Comparison of ENCODE assay signal across 9 mouse cellular contexts in genomic region chr4:31561823-31562222, GRCm38 (mm10).
DNase-seq lines count a peak whose midpoint lies in the region; ATAC-seq and TF ChIP-seq lines count a peak whose summit lies in the region.
"Had no signal": no experiment of that assay in that cellular context is flagged by ENCODE, and none has a peak within 500 bp of the region (broad histone marks: within the 10 kb centered on the region; RNA-seq: fewer than 3 reads in every experiment).

No protein-coding gene starts in this region.

- no peak overlapping the region for H3K27ac ChIP-seq in hindbrain, postnatal 0 days
- no peak overlapping the region for H3K27ac ChIP-seq in hindbrain, embryonic 16.5 days (ENCODE audit: low read depth, low read length)
- H3K27ac ChIP-seq: lung, embryonic 15.5 days had no signal

- no peaks in the 10 kb centered on the region for H3K9me3 ChIP-seq in hindbrain, postnatal 0 days (ENCODE audit: low read length)
- H3K9me3 ChIP-seq in hindbrain, embryonic 16.5 days (ENCODE audit: control insufficient read depth, low read length) = no peaks in the 10 kb centered on the region
- H3K9me3 ChIP-seq: lung, embryonic 15.5 days had no signal

- H3K9ac ChIP-seq in hindbrain, postnatal 0 days (replicated peaks; ENCODE audit: low read length) = no peak overlapping the region
- no peak overlapping the region for H3K9ac ChIP-seq in hindbrain, embryonic 16.5 days (ENCODE audit: low read depth, low read length)
- H3K9ac ChIP-seq: lung, embryonic 15.5 days had no signal

- H3K4me2 ChIP-seq in hindbrain, postnatal 0 days (ENCODE audit: low read depth, low read length) = no peak overlapping the region
- H3K4me2 ChIP-seq in hindbrain, embryonic 16.5 days (ENCODE audit: low read length) = no peak overlapping the region
- H3K4me2 ChIP-seq: lung, embryonic 15.5 days had no signal

- no peaks in the 10 kb centered on the region for H3K27me3 ChIP-seq in hindbrain, postnatal 0 days (ENCODE audit: insufficient read depth, low read length)
- no peaks in the 10 kb centered on the region for H3K27me3 ChIP-seq in hindbrain, embryonic 16.5 days (replicated peaks; ENCODE audit: control insufficient read depth, insufficient read depth, low read length)
- H3K27me3 ChIP-seq: lung, embryonic 15.5 days had no signal

- ATAC-seq in hindbrain, postnatal 0 days = no peak
- no peak for ATAC-seq in hindbrain, embryonic 16.5 days
- peak; percentile 91 for ATAC-seq in megakaryocyte progenitor cell, adult 5-6 weeks (replicated peaks; ENCODE audit: poor library complexity)

- H3K4me3 ChIP-seq in hindbrain, postnatal 0 days (ENCODE audit: low read length) = no peak overlapping the region
- H3K4me3 ChIP-seq in hindbrain, embryonic 16.5 days (ENCODE audit: low read length) = no peak overlapping the region
- H3K4me3 ChIP-seq: lung, embryonic 15.5 days had no signal

- intact Hi-C loops in heart, postnatal 25 days (cut with DNase I) = no loop called here

- no peaks in the 10 kb centered on the region for H3K36me3 ChIP-seq in hindbrain, postnatal 0 days (ENCODE audit: insufficient read depth, low read length)
- H3K36me3 ChIP-seq in hindbrain, embryonic 16.5 days (ENCODE audit: control insufficient read depth, insufficient read depth, low read length) = no peaks in the 10 kb centered on the region
- H3K36me3 ChIP-seq: lung, embryonic 15.5 days had no signal

- H3K4me1 ChIP-seq in hindbrain, postnatal 0 days (ENCODE audit: insufficient read depth, low read length) = no peaks in the 10 kb centered on the region
- H3K4me1 ChIP-seq in hindbrain, embryonic 16.5 days (ENCODE audit: control insufficient read depth, insufficient read depth, low read depth, low read length) = no peaks in the 10 kb centered on the region
- H3K4me1 ChIP-seq: lung, embryonic 15.5 days had no signal

- peak; percentile 58 for TF ChIP-seq CTCF in hindbrain, postnatal 0 days (IDR thresholded peaks at IDR 0.05; ENCODE audit: low read depth)

- peak; percentile 30 for DNase-seq in hindbrain, postnatal 0 days (ENCODE audit: low spot score)
- DNase-seq in A20 (ENCODE audit: low read depth, low spot score) = peak; percentile 36
- peak; percentile 53 for DNase-seq in ZHBTc4 (ENCODE audit: low read depth, low spot score)
- peak; percentile 5 for DNase-seq in heart, postnatal 25 days (ENCODE audit: low spot score)
- no peak for DNase-seq in testis, postnatal 14 days (ENCODE audit: low spot score)
- DNase-seq in spleen, postnatal 36 days (ENCODE audit: low spot score in 2 of 2) = no peak

- WGBS in hindbrain, postnatal 0 days = 23% methylated on average over 3 of the region's 3 CpGs
- WGBS in hindbrain, embryonic 16.5 days = 19% methylated on average over 3 of the region's 3 CpGs

Comparison
In these comparisons a context has a peak if more than half of its experiments do, and no peak if none do; other contexts are left out.
1. DNase-seq: peak in hindbrain, postnatal 0 days (single experiment), A20 (single experiment), ZHBTc4 (single experiment) and heart, postnatal 25 days (single experiment); none in testis, postnatal 14 days (single experiment) and spleen, postnatal 36 days (0 of 2).